Mouse (Mus musculus): ENCODE measurements around the gene Fzd10. TPM values are rescaled to one million over a fixed set of nuclear protein-coding genes. Genes with fewer than 3 reads are reported as not detected.

The Fzd10 gene
- 2.1 and 2.3 TPM in 2 replicates for polyA plus RNA-seq (2015; fragmentation: Nextera tagmentation; extraction: Ambion mirVana)

DNA sequence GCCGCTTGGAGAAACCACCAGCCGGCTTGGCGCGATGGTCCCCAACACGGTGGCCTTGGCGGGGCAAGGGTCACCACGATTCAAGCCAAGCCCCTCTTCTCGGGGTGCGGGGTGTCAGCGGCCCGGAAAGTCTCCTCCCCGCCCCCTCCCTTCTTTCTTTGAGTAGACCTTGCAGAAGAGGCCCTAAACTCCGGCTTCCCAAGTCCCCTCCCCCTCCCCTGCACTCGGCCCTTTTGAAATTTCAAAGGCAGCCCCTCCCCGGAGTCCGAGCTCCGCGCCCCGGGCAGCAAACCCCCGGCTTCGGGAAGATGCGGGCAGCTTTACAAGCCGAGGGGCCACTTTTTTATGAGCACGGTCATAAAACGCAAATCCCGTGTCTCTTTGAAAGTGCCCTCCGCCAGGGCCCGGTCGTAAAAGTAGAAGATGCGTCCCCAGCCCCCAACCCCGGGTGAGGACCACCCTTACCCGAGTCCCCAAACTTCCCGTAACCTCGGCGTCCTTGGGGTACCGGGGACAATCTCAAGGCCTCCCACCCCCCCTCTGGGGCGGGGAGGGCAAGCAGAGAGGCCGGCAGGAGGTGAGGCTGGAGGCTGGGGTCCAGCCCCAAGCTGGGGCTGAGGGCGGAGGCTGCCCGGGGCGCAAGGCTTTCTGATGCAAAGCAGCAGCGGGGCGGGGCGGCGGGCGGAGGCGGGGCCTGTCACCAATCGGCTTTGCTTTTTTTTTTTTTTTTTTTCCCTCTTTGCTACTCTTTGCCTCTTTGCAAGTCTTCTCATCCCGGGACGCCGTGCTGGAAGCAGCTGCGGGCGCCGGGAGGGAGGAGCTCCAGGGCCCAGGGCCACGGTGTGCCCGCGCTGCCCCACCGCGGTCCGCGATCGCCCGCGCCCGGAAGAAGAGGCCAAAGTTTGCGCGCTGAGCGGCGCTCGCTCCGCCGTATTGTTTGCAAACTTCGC is at the start of gene Fzd10:
TSS of gene Fzd10 (plus strand) at position 773 of the 950 bp plus-strand sequence.
- peak; percentile 20; the same call in 1 of the 2 replicates for ATAC-seq (ENCODE audit: low FRiP score)

DNA sequence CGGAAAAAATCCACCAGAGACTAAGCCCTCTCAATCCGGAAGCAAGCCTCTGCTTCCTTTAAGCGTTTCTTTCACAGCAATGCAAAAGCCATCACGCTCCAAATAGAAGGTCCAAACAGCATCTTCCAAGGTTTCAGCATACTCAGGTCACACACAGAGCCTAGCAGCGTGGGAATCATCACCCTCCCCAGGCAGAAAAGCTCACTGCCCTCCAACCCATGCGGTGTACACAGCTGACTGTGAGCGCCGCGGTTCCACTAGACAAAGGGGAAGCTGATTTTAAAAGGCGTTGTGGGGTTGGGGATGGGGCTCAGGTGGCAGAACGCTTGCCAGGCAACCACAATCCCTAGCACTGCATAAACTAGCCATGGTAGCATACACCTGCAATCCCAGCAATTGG is 49.2 kb upstream of the Fzd10 start:
- H3K4me2 ChIP-seq = peak overlapping the region; percentile 55
- peak overlapping the region; percentile 21 for H3K4me3 ChIP-seq (replicated peaks)
- 4% methylated on average over 11 of the region's 11 CpGs for WGBS
- peak overlapping the region; percentile 34 for H3K9ac ChIP-seq (replicated peaks)
- no peak for ATAC-seq (ENCODE audit: low FRiP score)
- H3K27me3 ChIP-seq (replicated peaks) = 0 out of 2 replicates have a peak, but pooled peaks cover 4% of the 10 kb centered on the region
- H3K9me3 ChIP-seq (replicated peaks) = no peaks in the 10 kb centered on the region
- H3K4me1 ChIP-seq = peaks cover 20% of the 10 kb centered on the region
- no peaks in the 10 kb centered on the region for H3K36me3 ChIP-seq
- H3K27ac ChIP-seq (replicated peaks) = no peak overlapping the region

More for the DNA sequence above, at the start of gene Fzd10:
- Histone ChIP-seq H3K27ac (replicated peaks) (peak within 1 kb of the TSS; percentile 76), H3K9ac (replicated peaks) (peak within 1 kb of the TSS; percentile 52), H3K4me2 (peak within 1 kb of the TSS; percentile 99), H3K27me3 (replicated peaks) (peaks cover 8% of the 10 kb centered on the region), H3K4me1 (peaks cover 63% of the 10 kb centered on the region), H3K4me3 (replicated peaks) (peak within 1 kb of the TSS; percentile 65), H3K9me3 (replicated peaks) (no peaks in the 10 kb centered on the region), H3K36me3 (no peaks in the 10 kb centered on the region)
- WGBS = under 1% methylated on average over 67 of the region's 73 CpGs

DNA sequence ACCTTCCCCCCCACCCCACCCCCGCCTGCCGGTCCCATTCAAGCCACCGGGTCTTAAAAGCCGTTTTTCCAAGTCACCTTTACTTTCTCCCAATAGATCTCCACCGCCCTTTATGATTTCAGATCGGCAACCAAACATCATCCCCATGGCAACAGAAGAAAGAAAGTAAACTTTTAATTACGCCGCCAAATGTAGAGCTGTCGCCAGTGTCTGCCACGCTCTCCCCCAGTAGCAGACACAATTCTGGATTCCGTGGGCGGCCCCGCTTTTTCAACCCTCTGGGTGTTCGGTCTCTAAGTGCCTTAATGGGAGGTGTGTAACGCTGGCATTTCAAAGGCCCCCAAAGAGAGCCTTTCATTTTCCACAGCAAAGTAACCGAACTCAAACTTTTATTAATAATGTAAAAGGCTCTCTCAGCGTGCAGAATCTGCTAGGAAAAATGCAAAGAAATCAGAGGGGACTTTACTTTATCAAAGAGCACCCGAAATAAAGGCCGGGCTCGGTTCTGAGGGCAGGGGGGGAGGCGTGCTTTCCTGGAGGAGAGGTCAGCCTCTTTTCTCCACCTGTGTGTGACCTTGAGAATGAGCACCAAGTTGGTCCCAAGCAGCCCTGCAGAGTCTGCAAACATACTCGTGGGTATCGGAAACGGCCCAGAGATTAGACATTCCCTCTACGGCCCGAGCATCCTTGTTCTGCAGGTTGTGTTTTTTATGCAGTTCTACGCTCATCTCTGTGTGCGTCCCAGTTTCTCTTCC is 48.3 kb upstream of the Fzd10 start:
- H3K27ac ChIP-seq (replicated peaks) = no peak overlapping the region
- WGBS = 4% methylated on average over 28 of the region's 28 CpGs
- 0 out of 2 replicates have a peak, but pooled peaks cover 4% of the 10 kb centered on the region for H3K27me3 ChIP-seq (replicated peaks)
- peak overlapping the region; percentile 19; the same call in 1 of the 2 replicates for H3K4me3 ChIP-seq (replicated peaks)
- peaks cover 20% of the 10 kb centered on the region for H3K4me1 ChIP-seq
- ATAC-seq (ENCODE audit: low FRiP score) = no peak
- no peaks in the 10 kb centered on the region for H3K36me3 ChIP-seq
- H3K4me2 ChIP-seq = peak overlapping the region; percentile 55
- no peak overlapping the region for H3K9ac ChIP-seq (replicated peaks)
- H3K9me3 ChIP-seq (replicated peaks) = no peaks in the 10 kb centered on the region

DNA sequence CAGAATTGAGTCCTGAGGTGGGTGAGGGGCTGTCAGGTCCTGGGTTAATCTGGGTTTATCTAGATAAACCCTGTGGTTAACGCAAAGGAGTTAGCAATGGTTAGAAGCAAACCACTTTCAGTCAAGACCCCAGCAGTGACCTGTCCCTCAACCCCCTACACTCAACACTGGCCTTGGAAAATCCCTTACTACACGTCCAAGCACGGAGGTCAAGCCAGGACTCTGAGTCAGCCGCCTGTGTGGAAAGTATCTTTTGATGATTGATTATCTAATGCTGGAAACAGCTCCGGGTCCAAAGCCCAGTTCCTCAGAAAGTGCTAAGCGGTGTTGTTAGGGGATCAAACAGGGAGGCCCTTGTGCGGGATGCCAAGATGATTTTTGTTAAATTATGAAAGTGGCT is 42.5 kb upstream of the Fzd10 start:
- Histone ChIP-seq H3K9ac (replicated peaks) (no peak overlapping the region), H3K36me3 (no peaks in the 10 kb centered on the region), H3K27ac (replicated peaks) (no peak overlapping the region), H3K27me3 (replicated peaks) (no peaks in the 10 kb centered on the region), H3K4me3 (replicated peaks) (no peak overlapping the region), H3K4me2 (no peak overlapping the region), H3K4me1 (no peaks in the 10 kb centered on the region), H3K9me3 (replicated peaks) (no peaks in the 10 kb centered on the region)
- no peak for ATAC-seq (ENCODE audit: low FRiP score)
- WGBS = 60% methylated on average over 7 of the region's 7 CpGs

DNA sequence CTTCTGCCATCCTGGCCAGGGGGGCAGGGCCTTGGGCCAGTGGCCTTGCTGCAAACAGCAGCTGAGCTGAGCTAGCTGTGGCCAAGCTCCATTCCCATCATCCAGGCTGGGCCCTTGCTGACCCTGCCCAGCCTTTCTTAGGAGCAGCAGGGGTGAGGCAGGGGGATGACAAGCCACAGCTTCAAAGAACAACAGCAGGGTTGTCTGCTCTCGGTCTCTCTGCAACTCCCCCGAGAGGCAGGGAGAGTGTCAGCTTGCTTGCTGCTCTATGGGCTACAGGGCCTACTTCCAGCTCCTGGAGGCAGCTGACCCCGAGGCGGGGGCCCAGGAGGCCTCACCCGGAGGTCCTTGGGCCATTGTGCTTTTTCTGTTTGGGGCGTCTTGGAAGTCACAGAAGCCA is 33.3 kb upstream of the Fzd10 start:
- Histone ChIP-seq H3K4me2 (no peak overlapping the region), H3K9ac (replicated peaks) (no peak overlapping the region), H3K27me3 (replicated peaks) (no peaks in the 10 kb centered on the region), H3K27ac (replicated peaks) (no peak overlapping the region), H3K36me3 (no peaks in the 10 kb centered on the region), H3K4me1 (no peaks in the 10 kb centered on the region), H3K4me3 (replicated peaks) (no peak overlapping the region), H3K9me3 (replicated peaks) (no peaks in the 10 kb centered on the region)
- no peak for ATAC-seq (ENCODE audit: low FRiP score)
- 8% methylated on average over 6 of the region's 6 CpGs for WGBS

DNA sequence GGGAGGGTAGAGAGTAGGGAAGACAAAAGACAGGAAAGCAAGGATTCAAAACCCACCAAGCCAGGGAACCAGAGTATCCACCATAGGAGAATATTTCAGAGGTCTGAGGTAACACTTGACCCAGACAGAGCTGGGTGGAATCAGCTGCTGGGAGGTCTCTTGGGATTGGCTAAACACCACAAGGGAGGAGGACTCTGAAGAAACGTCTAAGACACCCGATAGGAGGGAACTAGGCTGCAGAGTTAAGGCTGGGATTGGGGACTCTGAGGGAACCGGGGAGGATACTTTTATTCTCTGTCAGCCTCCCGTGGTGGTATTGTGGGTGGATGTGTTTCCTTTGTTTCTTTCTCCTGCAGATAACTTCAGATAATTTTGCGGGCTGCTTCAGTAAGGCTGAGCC is 31.7 kb upstream of the Fzd10 start:
- Histone ChIP-seq H3K27ac (replicated peaks) (no peak overlapping the region), H3K4me2 (no peak overlapping the region), H3K4me1 (no peaks in the 10 kb centered on the region), H3K9ac (replicated peaks) (no peak overlapping the region), H3K9me3 (replicated peaks) (no peaks in the 10 kb centered on the region), H3K4me3 (replicated peaks) (no peak overlapping the region), H3K27me3 (replicated peaks) (no peaks in the 10 kb centered on the region), H3K36me3 (no peaks in the 10 kb centered on the region)
- 19% methylated on average over 5 of the region's 5 CpGs for WGBS
- ATAC-seq (ENCODE audit: low FRiP score) = no peak

DNA sequence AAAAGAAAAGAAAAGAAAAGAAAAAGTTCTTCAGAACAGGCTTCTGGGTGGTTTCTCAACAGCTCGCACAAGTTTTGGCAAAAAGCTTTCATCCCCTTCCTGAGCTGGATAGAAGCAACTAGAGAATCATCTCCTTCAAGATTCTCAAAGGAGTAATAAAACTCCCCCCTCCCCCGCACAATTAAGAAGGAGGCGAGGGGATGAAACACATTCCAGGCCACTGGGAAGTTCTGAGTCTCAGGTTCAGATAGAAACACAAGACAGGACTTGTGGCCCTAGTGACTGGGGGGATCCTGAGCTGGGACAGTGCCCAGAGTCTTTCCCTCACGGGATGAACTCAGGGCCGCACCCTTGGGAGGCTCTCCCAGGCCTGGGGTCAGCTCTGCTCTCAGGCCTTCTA is 30.6 kb upstream of the Fzd10 start:
- Histone ChIP-seq H3K4me3 (replicated peaks) (no peak overlapping the region), H3K9ac (replicated peaks) (no peak overlapping the region), H3K4me2 (no peak overlapping the region), H3K36me3 (no peaks in the 10 kb centered on the region), H3K4me1 (no peaks in the 10 kb centered on the region), H3K9me3 (replicated peaks) (no peaks in the 10 kb centered on the region), H3K27me3 (replicated peaks) (no peaks in the 10 kb centered on the region), H3K27ac (replicated peaks) (no peak overlapping the region)
- 34% methylated on average over 5 of the region's 5 CpGs for WGBS
- ATAC-seq (ENCODE audit: low FRiP score) = no peak

DNA sequence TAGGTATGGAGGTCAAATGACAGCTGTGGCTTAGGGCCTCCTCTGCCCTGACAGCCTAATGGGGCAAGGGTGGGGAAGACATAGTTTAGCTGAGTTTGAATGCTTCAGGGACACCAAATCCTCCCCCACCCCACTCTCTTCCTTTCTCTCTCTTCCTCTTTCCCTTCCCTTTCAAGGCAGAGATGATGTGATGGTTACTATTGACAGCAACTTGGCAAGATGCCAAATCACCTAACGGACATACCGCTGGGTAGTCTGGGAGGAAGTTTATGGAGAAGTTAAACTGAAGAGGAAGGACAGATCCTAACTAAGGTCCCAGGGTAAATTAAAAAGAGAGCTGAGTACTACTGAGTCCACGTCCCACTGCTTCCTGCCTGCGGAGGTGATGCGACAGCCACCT is 29.8 kb upstream of the Fzd10 start:
- Histone ChIP-seq H3K36me3 (no peaks in the 10 kb centered on the region), H3K9ac (replicated peaks) (no peak overlapping the region), H3K4me2 (no peak overlapping the region), H3K4me3 (replicated peaks) (no peak overlapping the region), H3K27ac (replicated peaks) (no peak overlapping the region), H3K9me3 (replicated peaks) (no peaks in the 10 kb centered on the region), H3K27me3 (replicated peaks) (no peaks in the 10 kb centered on the region), H3K4me1 (no peaks in the 10 kb centered on the region)
- no peak for ATAC-seq (ENCODE audit: low FRiP score)
- 66% methylated on average over 5 of the region's 5 CpGs for WGBS

DNA sequence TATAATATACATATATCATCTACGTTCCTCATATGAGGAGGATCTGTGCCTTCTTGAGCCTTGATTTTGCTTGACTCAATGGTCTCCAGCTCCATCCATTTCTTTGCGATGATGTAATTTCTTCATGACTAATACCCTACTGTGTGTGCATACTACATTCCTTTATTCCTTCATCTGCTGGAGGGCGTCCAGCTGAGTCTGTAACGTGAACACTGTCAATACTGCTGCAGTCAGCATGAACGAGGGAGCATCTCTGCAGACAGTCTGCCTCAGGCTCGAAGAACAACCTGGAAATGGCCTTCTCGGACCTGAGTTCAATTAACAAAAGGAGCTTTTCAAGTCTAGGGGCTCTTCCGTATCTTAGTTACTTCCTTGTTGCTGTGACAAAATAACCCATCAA is 28.9 kb upstream of the Fzd10 start:
- Histone ChIP-seq H3K36me3 (no peaks in the 10 kb centered on the region), H3K9ac (replicated peaks) (no peak overlapping the region), H3K27ac (replicated peaks) (no peak overlapping the region), H3K27me3 (replicated peaks) (no peaks in the 10 kb centered on the region), H3K4me1 (no peaks in the 10 kb centered on the region), H3K4me3 (replicated peaks) (no peak overlapping the region), H3K9me3 (replicated peaks) (no peaks in the 10 kb centered on the region), H3K4me2 (no peak overlapping the region)
- WGBS = 66% methylated on average over 8 of the region's 8 CpGs
- no peak for ATAC-seq (ENCODE audit: low FRiP score)

DNA sequence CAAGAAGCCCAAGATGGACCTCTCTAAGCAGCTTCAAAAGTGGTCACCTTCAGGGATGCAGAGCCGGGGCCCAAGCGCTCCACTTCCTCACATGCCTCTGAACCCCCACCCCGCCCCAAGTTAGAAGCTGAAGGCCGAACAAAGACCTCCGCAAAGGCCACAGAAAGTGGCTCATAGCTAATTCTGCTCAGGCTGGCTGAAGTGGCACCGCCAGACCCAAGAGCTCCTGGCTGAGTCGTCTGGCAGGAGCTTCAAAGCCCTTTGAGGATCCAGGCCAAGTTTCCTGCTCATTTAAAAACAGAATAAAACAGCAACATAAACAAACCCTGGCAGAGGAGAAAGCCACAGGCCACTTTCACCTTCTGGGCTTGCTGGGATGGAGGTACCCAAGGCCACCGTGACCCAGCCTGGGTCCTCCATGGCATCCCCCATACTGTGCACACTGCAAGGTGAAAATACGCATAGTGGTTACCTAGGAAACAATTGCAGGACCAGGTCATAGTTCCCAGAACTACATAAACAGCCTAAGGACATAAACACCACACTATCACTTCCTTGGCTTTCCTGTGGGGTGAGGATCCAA is 24.6 kb upstream of the Fzd10 start:
- no peaks in the 10 kb centered on the region for H3K4me1 ChIP-seq
- no peak overlapping the region for H3K4me2 ChIP-seq
- no peak for ATAC-seq (ENCODE audit: low FRiP score)
- no peaks in the 10 kb centered on the region for H3K36me3 ChIP-seq
- no peak overlapping the region for H3K4me3 ChIP-seq (replicated peaks)
- H3K9ac ChIP-seq (replicated peaks) = no peak overlapping the region
- no peak overlapping the region for H3K27ac ChIP-seq (replicated peaks)
- no peaks in the 10 kb centered on the region for H3K9me3 ChIP-seq (replicated peaks)
- no peaks in the 10 kb centered on the region for H3K27me3 ChIP-seq (replicated peaks)
- 67% methylated on average over 9 of the region's 9 CpGs for whole genome bisulfite sequencing

DNA sequence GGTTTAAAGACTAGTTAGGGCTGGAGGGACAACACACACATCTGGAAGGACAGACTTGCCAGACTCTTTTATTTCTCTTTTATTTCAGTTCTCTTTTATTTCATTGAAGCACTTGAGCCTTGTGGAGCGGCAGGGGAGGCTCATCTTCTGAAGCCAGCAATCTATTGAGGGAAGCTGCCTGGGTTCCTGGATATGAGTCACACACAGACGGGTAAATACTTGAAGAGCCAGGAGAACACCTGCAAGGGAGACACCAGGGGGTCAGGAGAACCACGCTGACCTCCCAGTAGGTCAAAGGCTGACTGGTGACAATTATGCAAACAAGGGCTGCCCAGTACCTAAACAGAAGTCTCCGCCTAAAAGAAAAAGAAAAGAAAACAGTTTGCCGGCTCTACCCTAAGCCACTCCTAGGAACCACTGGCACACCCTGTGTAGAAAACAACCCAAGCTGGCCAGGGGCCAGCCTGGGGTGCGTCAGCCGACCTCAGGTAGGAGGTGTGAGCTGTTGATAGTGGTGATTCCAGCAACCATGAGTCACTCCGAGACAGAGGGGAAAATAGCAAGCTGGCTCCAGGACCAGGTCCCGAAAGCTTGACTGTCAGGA is 21.5 kb upstream of the Fzd10 start:
- Histone ChIP-seq H3K9me3 (replicated peaks) (no peaks in the 10 kb centered on the region), H3K4me3 (replicated peaks) (no peak overlapping the region), H3K4me1 (peaks cover 4% of the 10 kb centered on the region; the same call in 1 of the 2 replicates), H3K4me2 (no peak overlapping the region), H3K36me3 (no peaks in the 10 kb centered on the region), H3K27ac (replicated peaks) (no peak overlapping the region), H3K27me3 (replicated peaks) (no peaks in the 10 kb centered on the region), H3K9ac (replicated peaks) (no peak overlapping the region)
- no peak for ATAC-seq (ENCODE audit: low FRiP score)
- 42% methylated on average over 9 of the region's 9 CpGs for WGBS

Measured in neural tube, embryonic 15.5 days (tissue).